Mouse (Mus musculus) hindbrain, postnatal 0 days (tissue): ENCODE measurements around the gene Gm20425. TPM values are rescaled to one million over a fixed set of nuclear protein-coding genes. Genes with fewer than 3 reads are reported as not detected.

Experiments
- ATAC-seq: fragments of 200-750 bp; cut with Nextera tagmentation; 2 replicates; pipeline ENCODE4 v1.8.0; 2017; ENCODE audit warnings: mild to moderate bottlenecking, moderate TSS enrichment, moderate library complexity
- DNase-seq: peaks from one replicate; pipeline ENCODE4 v3.0.0-alpha.2; 2015; ENCODE audit warnings: low spot score
- H3K27ac ChIP-seq: fragments of 300-500 bp; sonication (generic); 2 replicates; pipeline ENCODE4 v1.5.1; 2014; ENCODE audit warnings: mild to moderate bottlenecking
- H3K27me3 ChIP-seq: fragments of 300-500 bp; sonication (generic); 2 replicates; pipeline ENCODE4 v1.6.1; 2014; ENCODE audit warnings: low read length, mixed read lengths; ENCODE audit not compliant: insufficient read depth
- H3K36me3 ChIP-seq: fragments of 300-500 bp; sonication (generic); 2 replicates; pipeline ENCODE4 v1.6.1; 2014; ENCODE audit warnings: low read length, mixed read lengths; ENCODE audit not compliant: insufficient read depth
- H3K4me1 ChIP-seq: fragments of 300-500 bp; sonication (generic); 2 replicates; pipeline ENCODE4 v1.6.1; 2014; ENCODE audit warnings: antibody characterized with exemption, low read length, mixed read lengths; ENCODE audit not compliant: insufficient read depth
- H3K4me2 ChIP-seq: fragments of 300-500 bp; sonication (generic); 2 replicates; pipeline ENCODE4 v1.6.1; 2014; ENCODE audit warnings: low read depth, mild to moderate bottlenecking, low read length, moderate library complexity, mixed read lengths
- H3K4me3 ChIP-seq: fragments of 300-500 bp; sonication (generic); 2 replicates; pipeline ENCODE4 v1.5.1; 2014; ENCODE audit warnings: low read length
- H3K9ac ChIP-seq: fragments of 300-500 bp; sonication (generic); replicated peaks from 2 replicates; pipeline ENCODE4 v1.6.1; 2014; ENCODE audit warnings: mild to moderate bottlenecking, low read length, moderate library complexity, mixed read lengths
- H3K9me3 ChIP-seq: fragments of 300-500 bp; sonication (generic); 2 replicates; pipeline ENCODE4 v1.6.1; 2016; ENCODE audit warnings: low read length, mixed read lengths
- CTCF ChIP-seq: IDR thresholded peaks from 2 replicates; pipeline ENCODE4 v1.5.1; 2016; ENCODE audit warnings: antibody characterized with exemption, control low read depth, low read depth
- WGBS: fragments of 180-500 bp; shearing (Covaris S2); extraction: QIAGEN DNeasy Blood & Tissue Kit; methylation state at CpG from one replicate; pipeline ENCODE4 v1.1.7; 2014; 5-methylcytosine and 5-hydroxymethylcytosine counted together
- polyA plus RNA-seq: library from polyadenylated mRNA; unstranded; fragments of >200 nt; fragmentation: Nextera tagmentation; extraction: Ambion mirVana; gene quantifications from 2 replicates; pipeline ENCODE4 v1.2.1, GENCODE M21; 2015
- total RNA-seq: library from RNA; depleted of rRNA; stranded (reverse); fragments of >200 nt; gene quantifications from 2 replicates; pipeline ENCODE4 v1.2.3, GENCODE M21; 2014

Gene Gm20425
- total and polyA plus RNA-seq, 2 experiments from 2014 or later = 0.99 to 5.2 TPM

DNA sequence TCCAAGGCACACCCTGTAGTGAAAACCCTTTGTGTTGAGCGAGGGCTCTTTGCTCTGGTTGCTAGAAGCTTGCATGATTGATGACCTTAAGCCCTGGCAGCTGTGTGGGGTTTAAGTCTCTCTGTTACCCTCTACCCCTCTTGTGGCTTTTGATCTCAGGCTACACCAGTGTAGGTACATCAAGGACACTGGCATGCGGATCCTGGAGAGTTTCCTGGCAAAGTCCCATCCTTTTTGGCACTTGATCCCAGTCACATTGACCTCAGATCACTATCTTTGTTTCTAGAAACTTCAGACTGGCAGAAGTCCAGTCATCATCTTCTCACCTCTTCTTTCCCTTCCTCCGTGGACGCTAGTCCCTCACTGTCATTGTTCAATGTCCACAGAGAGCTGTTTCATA lies 18.5 kb upstream of the Gm20425 start:
- WGBS = 42% methylated on average over 4 of the region's 4 CpGs
- no peaks in the 10 kb centered on the region for H3K4me1 ChIP-seq
- ATAC-seq (no peak), DNase-seq (no peak)
- H3K4me3 ChIP-seq = no peak overlapping the region
- no peak overlapping the region for H3K9ac ChIP-seq
- no peak overlapping the region for H3K27ac ChIP-seq
- H3K4me2 ChIP-seq = no peak overlapping the region
- no peaks in the 10 kb centered on the region for H3K27me3 ChIP-seq
- TF ChIP-seq CTCF = no peak
- no peaks in the 10 kb centered on the region for H3K36me3 ChIP-seq
- no peaks in the 10 kb centered on the region for H3K9me3 ChIP-seq

DNA sequence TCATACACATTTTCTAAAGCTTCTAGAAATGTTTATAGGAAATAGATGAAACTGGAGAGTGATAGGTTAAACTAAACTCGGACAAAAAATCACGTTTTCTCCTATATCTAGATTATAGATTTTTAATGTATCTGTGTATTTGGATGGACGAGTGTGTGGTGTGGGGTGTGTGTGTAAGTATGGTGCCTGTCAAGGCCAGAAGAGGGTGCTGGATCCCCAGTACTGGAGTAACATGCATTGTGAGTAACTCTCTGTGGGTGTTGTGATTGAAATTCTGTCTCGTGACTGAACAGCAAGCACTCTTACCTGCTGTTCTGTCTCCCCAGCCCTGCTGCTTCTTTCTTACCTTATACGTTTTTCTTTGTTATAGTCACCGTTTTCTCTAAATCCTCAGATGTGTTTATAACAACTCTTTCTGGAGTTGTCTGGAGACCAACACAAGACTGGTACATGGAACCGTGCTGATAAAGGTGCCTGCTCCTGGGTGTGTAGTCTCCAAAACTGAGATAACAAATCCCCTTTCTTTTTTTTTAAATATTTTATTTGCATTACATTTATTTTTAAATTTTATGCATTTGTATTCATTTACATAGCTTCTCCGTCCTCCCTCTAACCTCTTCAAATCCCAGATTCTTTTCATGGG lies 16.5 kb upstream of the Gm20425 start:
- no peaks in the 10 kb centered on the region for H3K36me3 ChIP-seq
- no peak overlapping the region for H3K27ac ChIP-seq
- 85% methylated on average over 8 of the region's 8 CpGs for WGBS
- no peaks in the 10 kb centered on the region for H3K27me3 ChIP-seq
- H3K4me3 ChIP-seq = no peak overlapping the region
- H3K9ac ChIP-seq = no peak overlapping the region
- 0 out of 2 replicates have a peak, but pooled peaks have one; percentile 11 for TF ChIP-seq CTCF
- DNase-seq = no peak
- no peak overlapping the region for H3K4me2 ChIP-seq
- no peaks in the 10 kb centered on the region for H3K4me1 ChIP-seq
- H3K9me3 ChIP-seq = no peaks in the 10 kb centered on the region
- no peak for ATAC-seq

DNA sequence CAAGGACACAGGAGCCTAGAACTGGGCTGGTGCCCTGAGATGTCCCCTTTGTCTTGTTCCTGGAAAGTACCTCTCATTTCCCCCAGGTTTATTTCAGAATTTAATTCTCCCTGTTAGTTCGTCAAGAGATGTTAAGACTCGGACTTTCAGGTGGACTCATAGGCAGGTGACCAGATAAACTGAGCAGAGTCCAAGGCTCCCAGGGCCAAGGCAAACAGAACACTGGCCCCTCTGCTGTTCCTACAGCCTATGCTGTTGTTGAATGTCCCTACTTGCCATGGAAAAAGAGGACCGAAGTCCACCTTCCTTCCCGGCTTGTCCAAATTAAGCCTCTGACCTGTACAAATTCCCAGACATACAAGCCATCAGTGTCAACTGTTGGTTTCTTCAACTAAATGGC lies 13.5 kb upstream of the Gm20425 start:
- Histone ChIP-seq H3K36me3 (no peaks in the 10 kb centered on the region), H3K27ac (no peak overlapping the region), H3K4me2 (no peak overlapping the region), H3K27me3 (no peaks in the 10 kb centered on the region), H3K4me3 (no peak overlapping the region), H3K9ac (no peak overlapping the region), H3K9me3 (no peaks in the 10 kb centered on the region), H3K4me1 (no peaks in the 10 kb centered on the region)
- TF ChIP-seq CTCF = no peak
- WGBS = 95% methylated on average over 4 of the region's 4 CpGs
- ATAC-seq (no peak), DNase-seq (no peak)

DNA sequence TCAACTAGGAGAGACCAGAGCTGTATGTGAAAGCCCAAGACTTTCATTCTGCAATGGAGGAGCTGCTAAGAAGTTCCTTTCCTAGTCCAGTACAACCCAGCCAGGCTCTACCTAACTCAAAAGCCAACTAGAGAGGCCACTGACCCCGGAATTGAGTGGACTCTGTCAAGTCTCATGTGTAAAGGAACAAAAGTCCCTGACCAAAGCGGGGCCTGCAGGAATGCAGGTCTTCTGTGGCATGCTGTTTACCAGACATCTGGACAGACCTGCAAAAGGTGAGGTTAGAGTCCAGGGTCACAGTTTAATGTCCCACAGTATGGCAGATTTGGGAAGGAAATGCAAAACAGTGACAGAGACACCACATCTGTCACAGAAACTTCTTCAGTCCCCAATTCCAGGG lies 11.1 kb upstream of the Gm20425 start:
- no peak overlapping the region for H3K4me2 ChIP-seq
- DNase-seq (no peak), ATAC-seq (no peak)
- no peak overlapping the region for H3K9ac ChIP-seq
- no peaks in the 10 kb centered on the region for H3K4me1 ChIP-seq
- no peaks in the 10 kb centered on the region for H3K9me3 ChIP-seq
- no peak overlapping the region for H3K4me3 ChIP-seq
- WGBS = 88% methylated on average over 2 of the region's 2 CpGs
- H3K27ac ChIP-seq = no peak overlapping the region
- no peak for TF ChIP-seq CTCF
- no peaks in the 10 kb centered on the region for H3K27me3 ChIP-seq
- H3K36me3 ChIP-seq = no peaks in the 10 kb centered on the region

DNA sequence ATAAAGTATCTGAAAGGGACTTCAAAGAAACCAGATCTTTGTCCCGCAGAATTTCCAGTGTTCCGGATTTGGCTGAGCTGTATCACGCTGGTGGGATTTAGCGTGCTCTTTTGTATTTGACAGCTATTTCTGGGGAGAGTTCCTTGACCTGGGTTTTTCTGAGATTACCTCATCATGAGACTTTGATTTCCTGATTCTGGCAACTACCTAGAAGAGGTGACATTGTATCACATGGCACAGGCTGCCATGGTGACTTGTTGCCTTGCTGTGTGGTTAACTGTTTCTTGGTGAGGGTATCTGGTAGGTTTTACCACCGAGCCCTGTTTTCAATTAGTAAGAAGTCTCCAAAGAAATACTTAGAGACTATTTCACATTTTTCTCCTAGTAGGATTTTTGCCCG lies 9.4 kb upstream of the Gm20425 start:
- Histone ChIP-seq H3K4me2 (no peak overlapping the region), H3K4me3 (no peak overlapping the region), H3K4me1 (no peaks in the 10 kb centered on the region), H3K27ac (no peak overlapping the region), H3K9me3 (no peaks in the 10 kb centered on the region), H3K36me3 (no peaks in the 10 kb centered on the region), H3K9ac (no peak overlapping the region), H3K27me3 (no peaks in the 10 kb centered on the region)
- ATAC-seq = no peak
- 90% methylated on average over 6 of the region's 6 CpGs for WGBS
- no peak for TF ChIP-seq CTCF
- no peak for DNase-seq

DNA sequence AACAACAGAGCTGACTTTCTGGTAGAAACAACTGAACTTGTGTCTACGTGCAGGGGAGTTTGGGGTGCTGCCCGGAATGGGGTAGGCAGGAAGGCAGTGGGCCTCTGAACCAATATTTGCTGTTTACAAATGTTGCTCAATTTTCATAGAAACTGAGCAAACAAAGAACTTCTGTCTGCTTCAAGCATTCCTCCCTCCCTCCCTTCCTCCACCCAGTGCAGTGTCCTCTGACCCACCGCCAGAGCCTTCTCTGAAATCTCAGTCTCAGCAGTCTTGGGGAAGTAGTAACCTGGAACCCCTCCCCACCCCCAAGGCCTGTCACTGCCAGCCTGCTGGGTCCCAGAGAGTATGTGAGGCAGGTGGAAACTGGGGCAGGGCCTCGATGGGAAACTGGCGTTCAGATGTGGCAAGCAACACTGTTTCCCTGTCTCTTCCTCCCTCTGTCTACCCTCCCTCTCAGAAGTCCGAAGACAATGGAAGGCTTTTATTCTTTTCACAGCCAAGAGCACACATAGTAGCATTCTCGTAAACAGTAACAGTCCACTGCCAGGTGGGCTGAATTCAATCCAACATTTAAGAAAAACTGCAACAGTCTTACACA lies 4.6 kb upstream of the Gm20425 start:
- H3K9ac ChIP-seq = no peak overlapping the region
- H3K4me1 ChIP-seq = peaks cover 6% of the 10 kb centered on the region; the same call in 1 of the 2 replicates
- no peaks in the 10 kb centered on the region for H3K27me3 ChIP-seq
- H3K36me3 ChIP-seq = no peaks in the 10 kb centered on the region
- no peaks in the 10 kb centered on the region for H3K9me3 ChIP-seq
- 40% methylated on average over 7 of the region's 7 CpGs for WGBS
- H3K27ac ChIP-seq = peak overlapping the region; percentile 42; the same call in 1 of the 2 replicates
- no peak for DNase-seq
- no peak overlapping the region for H3K4me3 ChIP-seq
- no peak for ATAC-seq
- TF ChIP-seq CTCF = no peak
- no peak overlapping the region for H3K4me2 ChIP-seq

DNA sequence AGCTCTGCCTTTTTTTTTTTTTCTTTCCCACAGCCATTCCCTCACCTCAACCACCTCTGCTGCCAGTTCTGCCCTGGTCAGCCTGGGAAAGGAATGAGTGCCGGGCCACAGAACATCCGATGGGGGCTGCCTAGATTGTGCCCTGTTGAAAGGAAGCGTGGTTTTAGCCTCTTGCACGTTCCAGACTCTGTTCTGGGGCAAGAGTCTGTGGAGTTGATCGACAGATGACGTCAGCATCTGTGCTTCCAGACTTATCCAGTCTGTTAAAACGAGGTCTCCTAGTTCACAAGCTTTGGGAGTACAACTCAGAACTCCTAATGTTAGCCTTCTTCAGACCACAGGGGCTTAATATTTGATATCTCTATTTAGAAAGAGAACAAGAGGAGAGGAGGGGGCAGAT lies 4.0 kb upstream of the Gm20425 start:
- Histone ChIP-seq H3K36me3 (no peaks in the 10 kb centered on the region), H3K4me3 (no peak overlapping the region), H3K4me2 (no peak overlapping the region), H3K27ac (peak overlapping the region; percentile 42; the same call in 1 of the 2 replicates), H3K27me3 (no peaks in the 10 kb centered on the region), H3K4me1 (peaks cover 6% of the 10 kb centered on the region; the same call in 1 of the 2 replicates), H3K9me3 (no peaks in the 10 kb centered on the region), H3K9ac (no peak overlapping the region)
- ATAC-seq (no peak), DNase-seq (no peak)
- no peak for TF ChIP-seq CTCF
- WGBS = 69% methylated on average over 7 of the region's 7 CpGs
